Mouse (Mus musculus): ENCODE results near the gene Tspan15. TPM values are rescaled to one million over a fixed set of nuclear protein-coding genes. Genes with fewer than 3 reads are reported as not detected.
A peak's percentile ranks its signal among the peaks of the same experiment; 100 is the strongest.

Tspan15 gene
- total RNA-seq, 2 experiments from 2014 or later = 5.4 to 9.4 TPM

GRCm38 (mm10) chr10:62231811-62232210 lies 760 bp upstream of the Tspan15 start:
- no peak for ATAC-seq (replicated peaks; ENCODE audit: low FRiP score, poor library complexity, severe bottlenecking)

- no peak for ATAC-seq (replicated peaks; ENCODE audit: low FRiP score, poor library complexity, severe bottlenecking)
Measured at GRCm38 (mm10) chr10:62231395-62231732, 313 bp upstream of the Tspan15 start.

- no peak for ATAC-seq (replicated peaks; ENCODE audit: low FRiP score, poor library complexity, severe bottlenecking)
Measured at GRCm38 (mm10) chr10:62228126-62228525, 2.9 kb downstream of the Tspan15 start.

- no peak for ATAC-seq (replicated peaks; ENCODE audit: low FRiP score, poor library complexity, severe bottlenecking)
Measured at GRCm38 (mm10) chr10:62225839-62226238, 5.2 kb downstream of the Tspan15 start.

- ATAC-seq (replicated peaks; ENCODE audit: low FRiP score, poor library complexity, severe bottlenecking) = no peak
Measured at GRCm38 (mm10) chr10:62224231-62224630, 6.8 kb downstream of the Tspan15 start.

GRCm38 (mm10) chr10:62222777-62223176 lies 8.3 kb downstream of the Tspan15 start:
- ATAC-seq (replicated peaks; ENCODE audit: low FRiP score, poor library complexity, severe bottlenecking) = no peak

GRCm38 (mm10) chr10:62221647-62222046 lies 9.4 kb downstream of the Tspan15 start:
- ATAC-seq (replicated peaks; ENCODE audit: low FRiP score, poor library complexity, severe bottlenecking) = 0 out of 2 replicates have a peak, but pooled peaks have one; percentile 25

GRCm38 (mm10) chr10:62220732-62221514 lies 10.1 kb downstream of the Tspan15 start:
- no peak for ATAC-seq (replicated peaks; ENCODE audit: low FRiP score, poor library complexity, severe bottlenecking)

- no peak for ATAC-seq (replicated peaks; ENCODE audit: low FRiP score, poor library complexity, severe bottlenecking)
Measured at GRCm38 (mm10) chr10:62218789-62219172, 12.3 kb downstream of the Tspan15 start.

GRCm38 (mm10) chr10:62218044-62218788 lies 12.8 kb downstream of the Tspan15 start:
- peak; percentile 37; the same call in 1 of the 2 replicates for ATAC-seq (replicated peaks; ENCODE audit: low FRiP score, poor library complexity, severe bottlenecking)

GRCm38 (mm10) chr10:62217196-62217595 lies 13.9 kb downstream of the Tspan15 start:
- ATAC-seq (replicated peaks; ENCODE audit: low FRiP score, poor library complexity, severe bottlenecking) = no peak

GRCm38 (mm10) chr10:62216595-62216994 lies 14.5 kb downstream of the Tspan15 start:
- ATAC-seq (replicated peaks; ENCODE audit: low FRiP score, poor library complexity, severe bottlenecking) = peak; percentile 53; the same call in 1 of the 2 replicates

- ATAC-seq (replicated peaks; ENCODE audit: low FRiP score, poor library complexity, severe bottlenecking) = peak; percentile 58
Measured at GRCm38 (mm10) chr10:62215633-62216032, 15.4 kb downstream of the Tspan15 start.

GRCm38 (mm10) chr10:62215169-62215616 lies 15.9 kb downstream of the Tspan15 start:
- peak; percentile 32; the same call in 1 of the 2 replicates for ATAC-seq (replicated peaks; ENCODE audit: low FRiP score, poor library complexity, severe bottlenecking)

- no peak for ATAC-seq (replicated peaks; ENCODE audit: low FRiP score, poor library complexity, severe bottlenecking)
Measured at GRCm38 (mm10) chr10:62211310-62211709, 19.7 kb downstream of the Tspan15 start.

GRCm38 (mm10) chr10:62208241-62208896 lies 22.7 kb downstream of the Tspan15 start:
- no peak for ATAC-seq (replicated peaks; ENCODE audit: low FRiP score, poor library complexity, severe bottlenecking)

GRCm38 (mm10) chr10:62202574-62202973 lies 28.5 kb downstream of the Tspan15 start:
- ATAC-seq (replicated peaks; ENCODE audit: low FRiP score, poor library complexity, severe bottlenecking) = no peak

GRCm38 (mm10) chr10:62198891-62199290 lies 32.2 kb downstream of the Tspan15 start:
- no peak for ATAC-seq (replicated peaks; ENCODE audit: low FRiP score, poor library complexity, severe bottlenecking)

GRCm38 (mm10) chr10:62197403-62197802 lies 33.6 kb downstream of the Tspan15 start:
- ATAC-seq (replicated peaks; ENCODE audit: low FRiP score, poor library complexity, severe bottlenecking) = no peak

GRCm38 (mm10) chr10:62195376-62195775 lies 35.7 kb downstream of the Tspan15 start:
- ATAC-seq (replicated peaks; ENCODE audit: low FRiP score, poor library complexity, severe bottlenecking) = no peak
